Mouse (Mus musculus) liver, embryonic 11.5 days (tissue): ENCODE results near the gene Clec16a. TPM values are rescaled to one million over a fixed set of nuclear protein-coding genes. Genes with fewer than 3 reads are reported as not detected.
A peak's percentile ranks its signal among the peaks of the same experiment; 100 is the strongest.

ENCODE experiments used
- ATAC-seq: fragments of 200-750 bp; cut with Nextera tagmentation; replicated peaks from 2 replicates; pipeline ENCODE4 v1.8.0; 2017; ENCODE audit warnings: moderate number of reproducible peaks, mild to moderate bottlenecking, moderate TSS enrichment, moderate library complexity; ENCODE audit not compliant: low FRiP score
- DNase-seq: peaks from one replicate; pipeline ENCODE4 v3.0.0-alpha.2; 2017; ENCODE audit warnings: low spot score
- H3K27ac ChIP-seq: fragments of 300-500 bp; sonication (generic); 2 replicates; pipeline ENCODE4 v1.5.1; 2014; ENCODE audit warnings: mild to moderate bottlenecking, low read depth, low read length, control low read depth
- H3K27me3 ChIP-seq: fragments of 300-500 bp; sonication (generic); replicated peaks from 2 replicates; pipeline ENCODE4 v1.6.1; 2014; ENCODE audit warnings: low read length, mixed read lengths; ENCODE audit not compliant: control insufficient read depth, insufficient read depth
- H3K36me3 ChIP-seq: fragments of 300-500 bp; sonication (generic); 2 replicates; pipeline ENCODE4 v1.6.1; 2014; ENCODE audit warnings: mild to moderate bottlenecking, low read length, moderate library complexity, mixed read lengths; ENCODE audit not compliant: control insufficient read depth, insufficient read depth
- H3K4me1 ChIP-seq: fragments of 300-500 bp; sonication (generic); replicated peaks from 2 replicates; pipeline ENCODE4 v1.6.1; 2014; ENCODE audit warnings: low read length, mixed read lengths; ENCODE audit not compliant: control insufficient read depth, insufficient read depth
- H3K4me2 ChIP-seq: fragments of 300-500 bp; sonication (generic); 2 replicates; pipeline ENCODE4 v1.6.1; 2014; ENCODE audit warnings: mild to moderate bottlenecking, control low read depth, moderate library complexity
- H3K4me3 ChIP-seq: fragments of 300-500 bp; sonication (generic); 2 replicates; pipeline ENCODE4 v1.5.1; 2014; ENCODE audit warnings: low read depth, low read length, control low read depth
- H3K9ac ChIP-seq: fragments of 300-500 bp; sonication (generic); 2 replicates; pipeline ENCODE4 v1.6.1; 2014; ENCODE audit warnings: low read depth, low read length, control low read depth
- H3K9me3 ChIP-seq: fragments of 300-500 bp; sonication (generic); 2 replicates; pipeline ENCODE4 v1.6.1; 2016; ENCODE audit warnings: low read length, inconsistent platforms, mixed read lengths; ENCODE audit not compliant: control insufficient read depth
- WGBS: fragments of 180-500 bp; shearing (Covaris S2); extraction: QIAGEN DNeasy Blood & Tissue Kit; methylation state at CpG from one replicate; pipeline ENCODE4 v1.1.7; 2014; 5-methylcytosine and 5-hydroxymethylcytosine counted together
- polyA plus RNA-seq: library from polyadenylated mRNA; unstranded; fragments of >200 nt; fragmentation: Nextera tagmentation; extraction: Ambion mirVana; gene quantifications from 2 replicates; pipeline ENCODE4 v1.2.1, GENCODE M21; 2014

Clec16a gene
- polyA plus RNA-seq, 1 experiment from 2014 or later, result 27.4 TPM

GRCm38 (mm10) chr16:10527046-10527644, 18.0 kb upstream of the Clec16a start:
- H3K4me1 ChIP-seq, result no peaks in the 10 kb centered on the region
- H3K27ac ChIP-seq, result no peak overlapping the region
- WGBS, result 83% methylated on average over 6 of the region's 6 CpGs
- no peak overlapping the region for H3K9ac ChIP-seq
- H3K9me3 ChIP-seq, result no peaks in the 10 kb centered on the region
- ATAC-seq, result no peak
- H3K27me3 ChIP-seq, result no peaks in the 10 kb centered on the region
- no peaks in the 10 kb centered on the region for H3K36me3 ChIP-seq
- no peak overlapping the region for H3K4me3 ChIP-seq
- no peak overlapping the region for H3K4me2 ChIP-seq
- DNase-seq, result no peak

DNA sequence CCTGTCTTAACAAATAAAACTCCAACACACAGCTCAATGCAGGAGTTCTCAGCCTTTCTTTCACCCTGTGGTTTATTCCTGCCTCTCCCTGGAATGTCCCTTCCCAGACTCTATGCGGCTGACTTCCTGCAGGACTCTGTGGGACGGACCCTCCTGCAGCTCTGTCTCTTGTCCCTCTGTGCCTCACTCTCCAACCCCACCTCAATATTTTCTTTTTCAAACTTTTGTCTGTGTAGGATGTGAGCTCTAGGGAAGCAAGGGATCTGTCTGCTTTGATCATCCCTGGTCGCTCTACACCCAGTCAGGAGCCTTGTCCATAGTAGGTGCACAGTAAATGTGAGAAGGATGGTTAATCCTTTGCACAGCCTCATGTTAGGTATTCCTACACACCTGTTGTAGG, 16.8 kb upstream of the Clec16a start:
- ATAC-seq (no peak), DNase-seq (no peak)
- Histone ChIP-seq H3K27me3 (no peaks in the 10 kb centered on the region), H3K4me3 (no peak overlapping the region), H3K27ac (no peak overlapping the region), H3K4me1 (no peaks in the 10 kb centered on the region), H3K4me2 (no peak overlapping the region), H3K9ac (no peak overlapping the region), H3K9me3 (no peaks in the 10 kb centered on the region), H3K36me3 (no peaks in the 10 kb centered on the region)
- WGBS, result 75% methylated on average over 3 of the region's 3 CpGs

DNA sequence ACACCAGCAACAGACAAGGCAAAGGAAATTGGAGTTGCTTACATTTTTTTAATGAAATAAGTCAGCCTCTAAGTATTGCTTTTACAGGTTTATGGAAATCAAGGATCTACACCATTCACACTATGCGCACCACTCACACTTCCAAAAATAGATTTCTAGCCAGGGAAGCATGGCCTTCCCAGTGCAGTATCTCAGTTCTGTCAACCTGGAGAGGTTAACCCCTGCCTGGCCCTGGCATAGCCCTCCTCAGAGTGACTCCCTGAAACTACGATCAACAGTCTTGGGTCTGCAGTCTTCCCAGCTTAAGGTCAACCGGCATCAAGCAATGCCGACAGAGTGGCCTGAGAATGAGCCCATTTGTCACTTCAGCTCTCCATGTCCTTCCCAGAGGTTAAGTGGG, 15.0 kb upstream of the Clec16a start:
- ATAC-seq (no peak), DNase-seq (no peak)
- peaks cover 2% of the 10 kb centered on the region; the same call in 1 of the 2 replicates for H3K36me3 ChIP-seq
- no peaks in the 10 kb centered on the region for H3K4me1 ChIP-seq
- no peaks in the 10 kb centered on the region for H3K27me3 ChIP-seq
- no peaks in the 10 kb centered on the region for H3K9me3 ChIP-seq
- H3K4me3 ChIP-seq, result no peak overlapping the region
- 83% methylated on average over 4 of the region's 4 CpGs for WGBS
- no peak overlapping the region for H3K27ac ChIP-seq
- H3K4me2 ChIP-seq, result no peak overlapping the region
- no peak overlapping the region for H3K9ac ChIP-seq

GRCm38 (mm10) chr16:10533781-10534180, 11.4 kb upstream of the Clec16a start:
- no peaks in the 10 kb centered on the region for H3K27me3 ChIP-seq
- H3K9ac ChIP-seq, result no peak overlapping the region
- no peaks in the 10 kb centered on the region for H3K4me1 ChIP-seq
- WGBS, result 78% methylated on average over 4 of the region's 4 CpGs
- peaks cover 2% of the 10 kb centered on the region; the same call in 1 of the 2 replicates for H3K36me3 ChIP-seq
- no peaks in the 10 kb centered on the region for H3K9me3 ChIP-seq
- DNase-seq (no peak), ATAC-seq (no peak)
- H3K27ac ChIP-seq, result no peak overlapping the region
- no peak overlapping the region for H3K4me2 ChIP-seq
- no peak overlapping the region for H3K4me3 ChIP-seq

DNA sequence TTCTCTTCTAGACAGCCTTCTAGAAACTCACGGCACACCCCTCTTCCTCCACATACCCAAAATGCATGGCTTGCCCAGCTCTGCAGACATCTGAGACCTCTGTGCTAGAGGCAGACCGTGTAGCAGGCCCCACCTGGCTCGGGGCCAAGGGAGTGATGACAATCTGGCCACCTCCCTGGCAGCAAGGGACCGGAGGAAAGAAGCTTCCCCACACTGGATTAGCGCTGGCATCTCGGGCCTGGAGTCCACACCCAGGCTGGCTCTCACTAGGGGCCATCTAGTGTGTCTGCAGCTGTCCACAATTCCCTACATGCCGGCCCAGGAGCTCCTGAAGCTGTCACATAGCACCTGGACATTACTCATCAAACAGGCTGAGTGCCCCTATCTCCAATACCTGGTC, 10.6 kb upstream of the Clec16a start:
- ATAC-seq (no peak), DNase-seq (no peak)
- Histone ChIP-seq H3K9me3 (no peaks in the 10 kb centered on the region), H3K4me1 (no peaks in the 10 kb centered on the region; the same call in 1 of the 2 replicates), H3K4me2 (no peak overlapping the region), H3K27ac (no peak overlapping the region), H3K27me3 (no peaks in the 10 kb centered on the region), H3K36me3 (peaks cover 2% of the 10 kb centered on the region; the same call in 1 of the 2 replicates), H3K9ac (no peak overlapping the region), H3K4me3 (no peak overlapping the region)
- 85% methylated on average over 7 of the region's 7 CpGs for WGBS

DNA sequence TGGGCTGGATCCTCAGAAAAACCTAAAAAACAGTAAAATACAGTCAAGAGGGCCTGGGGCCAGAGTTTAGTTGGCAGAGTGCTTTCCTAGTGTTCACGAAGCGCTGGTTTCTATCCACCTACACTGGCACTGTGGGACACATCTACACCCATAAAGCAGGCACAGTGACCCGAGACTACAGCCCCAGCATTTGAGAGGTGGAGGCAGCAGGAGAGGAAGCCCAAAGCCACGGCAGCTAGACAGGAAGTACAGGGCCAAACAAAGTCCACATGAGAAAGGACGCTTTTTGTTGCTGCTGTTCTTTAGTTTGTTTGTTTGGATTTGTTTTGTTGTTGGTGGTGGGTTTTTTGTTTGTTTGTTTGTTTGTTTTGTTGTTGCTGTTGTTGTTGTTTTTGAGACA, 8.8 kb upstream of the Clec16a start:
- Histone ChIP-seq H3K27ac (no peak overlapping the region), H3K4me1 (peaks cover 4% of the 10 kb centered on the region; the same call in 1 of the 2 replicates), H3K9me3 (no peaks in the 10 kb centered on the region), H3K36me3 (peaks cover 2% of the 10 kb centered on the region; the same call in 1 of the 2 replicates), H3K27me3 (no peaks in the 10 kb centered on the region), H3K4me3 (no peak overlapping the region), H3K9ac (no peak overlapping the region), H3K4me2 (no peak overlapping the region)
- ATAC-seq (no peak), DNase-seq (no peak)
- 55% methylated on average over 5 of the region's 5 CpGs for WGBS

GRCm38 (mm10) chr16:10536961-10537360, 8.2 kb upstream of the Clec16a start:
- DNase-seq (no peak), ATAC-seq (no peak)
- WGBS, result 86% methylated on average over 3 of the region's 3 CpGs
- Histone ChIP-seq H3K36me3 (peaks cover 2% of the 10 kb centered on the region; the same call in 1 of the 2 replicates), H3K27me3 (no peaks in the 10 kb centered on the region), H3K9me3 (no peaks in the 10 kb centered on the region), H3K4me1 (peaks cover 10% of the 10 kb centered on the region), H3K9ac (no peak overlapping the region), H3K4me2 (no peak overlapping the region), H3K27ac (no peak overlapping the region), H3K4me3 (no peak overlapping the region)

DNA sequence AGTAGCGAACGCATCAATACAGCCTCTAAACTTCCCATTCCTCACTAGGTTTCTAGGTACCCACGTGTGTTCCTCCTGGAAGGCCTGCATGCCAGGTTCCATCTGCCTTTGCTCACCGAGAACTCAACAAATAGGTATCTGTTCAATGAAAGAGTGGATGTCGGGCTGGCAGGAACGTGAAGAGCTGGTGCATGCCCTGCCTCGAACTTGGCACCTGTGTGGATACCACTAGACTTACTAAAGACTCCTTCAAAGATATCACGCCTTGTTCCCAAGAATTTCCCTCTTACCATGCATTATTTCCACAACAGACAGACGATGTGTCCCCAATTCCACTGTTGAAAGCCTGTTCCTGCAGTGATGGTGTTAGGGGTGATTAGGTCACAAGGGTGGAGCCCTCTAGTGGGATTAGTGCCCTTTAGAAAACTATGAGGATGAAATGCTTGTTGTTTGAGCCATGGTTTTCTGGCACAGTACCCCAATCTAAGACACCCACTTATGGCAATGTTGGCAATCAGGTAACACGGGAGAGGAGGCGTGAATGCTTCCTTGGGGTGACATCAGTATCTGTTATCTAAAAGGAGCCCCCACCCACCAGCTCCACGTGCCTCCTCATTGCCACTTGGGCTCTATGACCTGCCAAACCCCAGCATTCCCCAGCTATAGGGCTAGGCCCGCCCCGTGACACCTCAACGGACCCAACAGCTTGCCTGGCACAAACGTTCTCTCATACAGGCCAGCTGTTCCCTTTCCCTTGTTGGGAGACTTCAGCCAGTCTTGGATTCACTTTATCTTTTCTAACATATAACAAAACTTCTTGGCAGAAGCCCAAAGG, 4.2 kb upstream of the Clec16a start:
- Histone ChIP-seq H3K9me3 (no peaks in the 10 kb centered on the region), H3K4me2 (peak overlapping the region; percentile 97), H3K9ac (no peak overlapping the region), H3K27me3 (no peaks in the 10 kb centered on the region), H3K4me1 (peaks cover 16% of the 10 kb centered on the region), H3K36me3 (no peaks in the 10 kb centered on the region), H3K27ac (no peak overlapping the region), H3K4me3 (peak overlapping the region; percentile 75)
- no peak for ATAC-seq
- no peak for DNase-seq
- WGBS, result 73% methylated on average over 16 of the region's 16 CpGs

GRCm38 (mm10) chr16:10541598-10541930, 3.6 kb upstream of the Clec16a start:
- DNase-seq, result no peak
- Histone ChIP-seq H3K4me1 (peaks cover 22% of the 10 kb centered on the region), H3K4me3 (peak overlapping the region; percentile 75), H3K27me3 (no peaks in the 10 kb centered on the region), H3K4me2 (peak overlapping the region; percentile 97), H3K9ac (no peak overlapping the region), H3K27ac (no peak overlapping the region), H3K9me3 (no peaks in the 10 kb centered on the region), H3K36me3 (no peaks in the 10 kb centered on the region)
- 40% methylated on average over 7 of the region's 7 CpGs for WGBS
- no peak for ATAC-seq
